Mouse (Mus musculus) bone marrow macrophage, adult 2 months (primary cell): Measurements from ENCODE around the gene Lrrc8c.

Experiments
- CTCF ChIP-seq: IDR thresholded peaks from 2 replicates; pipeline ENCODE4 v1.5.1; 2012; ENCODE audit warnings: low read depth, mild to moderate bottlenecking, low read length, moderate library complexity
- POLR2A ChIP-seq: IDR thresholded peaks from 2 replicates; pipeline ENCODE4 v1.6.1; 2012; ENCODE audit warnings: mild to moderate bottlenecking, low read depth, low read length, borderline replicate concordance

GRCm38 (mm10) chr5:105518626-105519095, 527 bp upstream of the Lrrc8c start:
- TF ChIP-seq CTCF = no peak
- no peak for TF ChIP-seq POLR2A
